ENCODE assay signal across 9 mouse cellular contexts in the genomic region with DNA sequence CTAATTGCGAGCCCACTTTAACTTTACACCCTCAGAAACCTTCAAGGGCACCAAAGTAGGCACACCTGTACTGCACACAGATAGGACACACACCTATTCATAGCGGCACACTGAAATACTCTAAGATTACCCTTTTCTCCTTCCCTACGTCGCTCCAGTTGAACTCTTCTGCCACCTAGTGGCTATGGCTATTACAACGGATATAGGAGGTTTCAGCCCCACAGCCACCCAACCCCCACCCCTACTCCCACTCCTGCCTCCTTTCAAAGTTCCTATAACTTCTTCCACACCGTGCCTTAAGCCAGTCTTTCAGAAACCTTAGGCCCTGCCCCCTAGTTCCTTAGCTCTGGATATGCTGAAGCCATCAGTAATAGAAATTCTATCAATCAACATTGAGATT. TPM values are rescaled to one million over a fixed set of nuclear protein-coding genes. Genes with fewer than 3 reads are reported as not detected.
DNase-seq lines count a peak whose midpoint lies in the region; ATAC-seq and TF ChIP-seq lines count a peak whose summit lies in the region.
"Had no signal": no experiment of that assay in that cellular context is flagged by ENCODE, and none has a peak within 500 bp of the region (broad histone marks: within the 10 kb centered on the region; RNA-seq: fewer than 3 reads in every experiment).

No protein-coding gene starts in this region.

- WGBS in forebrain, postnatal 0 days = 4% methylated on average over 6 of the region's 6 CpGs
- whole genome bisulfite sequencing in forebrain, embryonic 13.5 days = 3% methylated on average over 6 of the region's 6 CpGs

- peak; percentile 65 for DNase-seq in forebrain, postnatal 0 days
- DNase-seq in A20 (ENCODE audit: low read depth, low spot score) = peak; percentile 76
- peak; percentile 83 for DNase-seq in adrenal gland, postnatal 14 days
- DNase-seq in layer of hippocampus, adult 18-20 months (ENCODE audit: low spot score in 2 of 2) = peak; percentile 31 to 77
- peak; percentile 83 for DNase-seq in lung, postnatal 10 days
- DNase-seq in spleen, postnatal 4 days (ENCODE audit: low spot score in 2 of 2) = peak; percentile 71 to 87

- no peak overlapping the region for H3K27ac ChIP-seq in forebrain, postnatal 0 days (ENCODE audit: low read depth, low read length)
- H3K27ac ChIP-seq in forebrain, embryonic 13.5 days = no peak overlapping the region
- H3K27ac ChIP-seq: hindbrain, embryonic 15.5 days had no signal

- no peaks in the 10 kb centered on the region for H3K4me1 ChIP-seq in forebrain, postnatal 0 days (ENCODE audit: insufficient read depth)
- H3K4me1 ChIP-seq in forebrain, embryonic 13.5 days = 0 out of 2 replicates have a peak, but pooled peaks cover 6% of the 10 kb centered on the region
- H3K4me1 ChIP-seq: hindbrain, embryonic 15.5 days had no signal

- H3K9ac ChIP-seq in forebrain, postnatal 0 days = no peak overlapping the region
- H3K9ac ChIP-seq in forebrain, embryonic 13.5 days = no peak overlapping the region
- H3K9ac ChIP-seq: hindbrain, embryonic 15.5 days had no signal

- TF ChIP-seq CTCF in forebrain, postnatal 0 days (IDR thresholded peaks at IDR 0.05; ENCODE audit: low read depth) = peak; percentile 68

- no peak overlapping the region for H3K4me3 ChIP-seq in forebrain, postnatal 0 days (ENCODE audit: low read depth, low read length)
- no peak overlapping the region for H3K4me3 ChIP-seq in forebrain, embryonic 13.5 days
- H3K4me3 ChIP-seq: hindbrain, embryonic 15.5 days had no signal

- no peak overlapping the region for H3K4me2 ChIP-seq in forebrain, postnatal 0 days (ENCODE audit: low read depth)
- no peak overlapping the region for H3K4me2 ChIP-seq in forebrain, embryonic 13.5 days
- H3K4me2 ChIP-seq: hindbrain, embryonic 15.5 days had no signal

- H3K9me3 ChIP-seq in forebrain, postnatal 0 days (ENCODE audit: low read length) = no peaks in the 10 kb centered on the region
- H3K9me3 ChIP-seq in forebrain, embryonic 13.5 days (replicated peaks) = no peaks in the 10 kb centered on the region
- H3K9me3 ChIP-seq: hindbrain, embryonic 15.5 days had no signal

- H3K36me3 ChIP-seq in forebrain, postnatal 0 days (ENCODE audit: insufficient read depth) = no peaks in the 10 kb centered on the region
- no peaks in the 10 kb centered on the region for H3K36me3 ChIP-seq in forebrain, embryonic 13.5 days (ENCODE audit: poor library complexity, severe bottlenecking)
- H3K36me3 ChIP-seq: hindbrain, embryonic 15.5 days had no signal

- ATAC-seq in forebrain, postnatal 0 days = no peak
- no peak for ATAC-seq in forebrain, embryonic 13.5 days
- peak; percentile 66 for ATAC-seq in erythroid progenitor cell, adult 5-6 weeks (replicated peaks; ENCODE audit: low FRiP score, poor library complexity, severe bottlenecking)

- H3K27me3 ChIP-seq in forebrain, postnatal 0 days (ENCODE audit: insufficient read depth, low read length) = no peaks in the 10 kb centered on the region
- no peaks in the 10 kb centered on the region for H3K27me3 ChIP-seq in forebrain, embryonic 13.5 days
- H3K27me3 ChIP-seq: hindbrain, embryonic 15.5 days had no signal

RNA-seq across cellular contexts. Expression of a gene that starts 14.9 kb away (rescaled TPM):
- 0.08 and 0.24 TPM in 2 replicates for total RNA-seq in forebrain, postnatal 0 days (2014; rRNA removed)
- polyA plus RNA-seq in forebrain, postnatal 0 days (2015; fragmentation: Nextera tagmentation; extraction: Ambion mirVana) = 0.15 and 0.34 TPM in 2 replicates
- polyA plus RNA-seq in forebrain, embryonic 13.5 days (2015; fragmentation: Nextera tagmentation; extraction: Ambion mirVana) = 0.05 and 0.08 TPM in 2 replicates
- total RNA-seq in adrenal gland, postnatal 14 days (2021) = 0.07 and 0.15 TPM in 2 replicates
- not detected in 2 replicates for total RNA-seq in erythroid progenitor cell, adult 5-6 weeks (2015; ENCODE audit: low replicate concordance)
- total RNA-seq in erythroid progenitor cell, adult 5-6 weeks (2017; ENCODE audit: low replicate concordance) = 0.51 TPM in 1 of 2 replicates, not detected in the other
- total RNA-seq in layer of hippocampus, adult 18-20 months (2021) = under 1 TPM; 0.08 to 0.12 TPM

RNA-seq across cellular contexts. Expression of a gene that starts 24.2 kb away (rescaled TPM):
- total RNA-seq in forebrain, postnatal 0 days (2014; rRNA removed) = 33.9 and 37.5 TPM in 2 replicates
- 33.4 and 34.6 TPM in 2 replicates for polyA plus RNA-seq in forebrain, postnatal 0 days (2015; fragmentation: Nextera tagmentation; extraction: Ambion mirVana)
- 50.4 and 57.4 TPM in 2 replicates for polyA plus RNA-seq in forebrain, embryonic 13.5 days (2015; fragmentation: Nextera tagmentation; extraction: Ambion mirVana)
- total RNA-seq in adrenal gland, postnatal 14 days (2021) = 27.2 and 30.1 TPM in 2 replicates
- total RNA-seq in erythroid progenitor cell, adult 5-6 weeks (2015; ENCODE audit: low replicate concordance) = 10.5 and 22.7 TPM in 2 replicates
- 8.8 and 11.7 TPM in 2 replicates for total RNA-seq in erythroid progenitor cell, adult 5-6 weeks (2017; ENCODE audit: low replicate concordance)
- total RNA-seq in layer of hippocampus, adult 18-20 months (2021) = 10 to 100 TPM; 17.3 to 20.8 TPM
